Mouse (Mus musculus) urinary bladder, adult 2 months (tissue): ENCODE measurements at regions not wholly inside any gene's neighbourhood (a gene's known extent, or its start where the extent isn't known, plus 50 kb on each side); places are given as distances from the start of the nearest gene placed in this dataset.

ENCODE experiments used
- DNase-seq: peaks from one replicate; pipeline ENCODE4 v3.0.0; 2022; ENCODE audit warnings: low spot score

DNA sequence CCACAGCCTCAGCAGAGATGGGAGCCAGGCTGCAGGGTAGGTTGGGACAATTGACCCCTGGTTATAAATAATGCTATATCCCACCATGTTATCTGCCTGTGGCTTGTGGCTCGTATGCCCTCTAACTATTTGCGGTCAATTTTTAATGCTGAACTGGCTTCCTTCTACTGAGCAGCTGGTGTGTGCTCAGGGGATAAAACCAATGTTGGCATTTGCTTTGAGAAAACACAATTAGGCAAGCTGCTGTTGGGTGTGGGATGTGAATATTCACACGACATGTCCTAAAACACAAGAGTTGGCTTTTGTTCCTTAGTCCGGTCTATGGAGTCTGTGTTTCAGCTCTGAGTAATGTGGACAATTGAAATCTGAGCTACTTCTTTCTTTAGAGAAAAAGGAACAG is 123.6 kb upstream of the Npvf start:
- DNase-seq, result no peak

DNA sequence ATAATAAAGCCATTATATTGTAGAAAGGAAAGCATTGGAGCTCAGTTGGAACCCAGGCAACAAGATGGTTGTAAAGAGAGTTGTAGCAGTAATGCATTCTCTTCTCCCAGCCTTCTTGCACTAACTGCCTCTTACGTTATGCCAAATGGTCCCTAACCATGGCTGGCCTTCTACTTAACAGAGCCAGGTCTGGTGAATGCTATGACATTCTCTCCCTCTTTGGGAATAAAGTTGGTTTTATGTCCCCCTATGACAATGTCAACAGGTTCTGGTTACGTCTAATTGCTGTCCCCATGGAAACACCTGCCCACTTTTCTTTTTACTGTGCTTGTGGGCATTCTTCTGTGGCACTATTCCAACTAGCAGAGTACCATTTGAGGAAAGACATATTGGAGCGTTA is 126.4 kb upstream of the Npvf start:
- no peak for DNase-seq

DNA sequence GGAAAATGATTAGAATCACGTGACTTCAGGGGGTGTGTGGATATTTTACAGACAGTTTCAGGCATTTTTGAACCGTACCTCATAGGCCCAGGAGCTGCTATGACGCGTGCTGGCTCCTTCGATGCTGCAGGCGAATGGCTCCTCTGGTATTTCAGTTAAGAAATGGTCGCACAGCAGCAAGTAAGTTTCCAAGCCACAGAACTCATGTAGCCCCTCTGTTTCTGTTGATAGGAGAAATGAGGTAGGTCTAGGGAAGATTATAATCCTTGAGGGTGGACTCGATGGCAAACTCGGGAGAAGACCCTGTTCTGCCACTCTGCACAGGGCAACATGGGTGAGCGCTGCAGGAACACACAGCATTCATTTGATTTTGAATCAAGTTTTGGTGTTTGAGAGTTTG is 127.0 kb upstream of the Npvf start:
- DNase-seq, result no peak

DNA sequence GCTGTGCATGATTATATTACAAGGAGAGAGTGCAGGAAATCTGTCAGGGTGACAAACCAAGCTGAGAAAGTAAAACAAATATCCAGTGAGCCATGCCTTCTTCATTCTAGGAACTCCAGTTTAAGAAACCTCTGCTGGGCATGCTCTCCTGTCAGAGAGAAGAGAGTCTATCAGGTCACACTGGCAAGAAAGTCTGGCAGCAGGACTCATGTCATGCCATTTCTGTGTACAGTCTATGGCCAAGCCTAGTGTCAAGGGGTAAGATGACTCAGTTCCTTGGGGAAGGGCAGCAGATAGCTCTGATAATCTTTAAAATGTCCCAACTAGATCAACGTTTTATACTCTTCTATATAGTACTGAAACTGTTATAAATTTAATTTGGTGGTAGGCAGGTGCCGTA is 128.0 kb upstream of the Npvf start:
- DNase-seq, result no peak

DNA sequence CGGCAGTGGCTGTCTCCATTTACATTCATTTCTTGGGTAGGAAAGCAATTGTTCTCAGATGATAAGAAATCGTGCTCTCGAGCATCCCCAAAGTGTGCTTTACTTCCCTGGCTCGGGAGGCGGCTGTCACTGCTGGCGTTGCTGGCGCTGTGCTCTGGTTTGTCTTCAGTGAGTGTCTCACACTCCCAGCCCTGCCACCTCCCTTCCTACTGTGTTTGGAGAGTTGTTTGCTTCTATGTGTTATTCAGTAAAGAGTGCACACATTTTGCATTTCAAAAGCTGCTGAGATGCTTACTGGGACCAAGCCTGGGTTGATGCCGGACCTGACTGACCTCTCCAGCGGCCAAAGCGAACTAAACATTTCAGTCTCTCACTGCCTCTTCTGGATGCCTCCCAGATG is 129.3 kb upstream of the Npvf start:
- no peak for DNase-seq

DNA sequence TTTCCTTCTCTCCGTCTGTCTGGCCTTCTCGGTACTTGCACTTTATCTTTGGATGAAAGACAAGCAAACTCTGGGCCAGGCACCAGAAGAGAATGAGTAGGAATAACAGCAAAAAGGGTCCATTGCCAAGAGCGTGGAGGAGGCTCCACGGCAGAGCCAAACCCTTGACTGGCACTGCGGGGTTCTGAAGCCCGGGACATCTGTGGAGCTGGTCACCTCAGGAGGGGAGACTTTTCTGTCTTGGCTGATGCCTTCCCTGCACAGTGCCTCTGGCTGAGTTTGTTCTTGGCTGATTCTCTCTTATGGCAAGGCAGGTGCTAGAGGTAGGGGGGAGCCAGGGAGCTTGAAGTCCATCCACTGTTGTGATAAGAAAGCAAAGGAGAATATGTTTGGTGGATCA is 130.1 kb upstream of the Npvf start:
- no peak for DNase-seq

DNA sequence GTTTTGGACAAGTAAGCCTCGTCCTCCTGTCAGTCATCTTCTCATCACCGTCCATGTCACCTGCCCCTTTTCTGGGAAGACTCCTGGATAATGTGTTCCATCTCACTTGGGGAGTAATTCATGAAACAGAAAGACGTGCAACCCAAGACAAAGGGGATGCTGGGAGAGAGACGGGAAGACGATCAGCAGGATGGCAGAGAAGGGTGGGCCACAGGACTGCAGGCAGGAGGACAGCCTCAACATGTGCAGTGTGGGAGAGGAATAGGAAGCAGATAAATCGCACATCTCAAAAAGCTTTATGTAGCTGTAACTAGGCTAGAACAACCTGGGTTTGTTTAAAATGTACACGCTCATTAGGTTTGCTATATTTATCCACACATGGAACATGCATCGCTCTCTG is 133.4 kb upstream of the Npvf start:
- no peak for DNase-seq

DNA sequence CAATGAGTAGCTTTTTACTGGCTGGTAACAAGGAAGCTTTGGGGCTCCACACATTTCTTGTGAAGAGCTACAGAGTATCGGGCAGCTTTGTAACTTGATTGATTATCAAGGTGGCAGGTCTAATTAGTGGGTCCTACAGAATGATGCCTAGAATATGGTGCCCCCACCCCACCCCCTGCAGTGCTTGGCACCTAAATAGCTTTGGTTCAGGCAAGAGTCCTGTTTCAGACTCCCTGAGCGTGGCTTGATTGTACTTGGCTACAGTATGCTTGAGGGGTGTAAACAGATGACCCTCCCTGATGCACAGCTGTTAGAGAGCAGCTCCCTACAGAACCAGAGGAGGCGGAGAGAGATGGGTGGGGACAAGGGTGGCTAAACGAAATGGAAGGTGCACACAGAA is 145.7 kb upstream of the Npvf start:
- no peak for DNase-seq

DNA sequence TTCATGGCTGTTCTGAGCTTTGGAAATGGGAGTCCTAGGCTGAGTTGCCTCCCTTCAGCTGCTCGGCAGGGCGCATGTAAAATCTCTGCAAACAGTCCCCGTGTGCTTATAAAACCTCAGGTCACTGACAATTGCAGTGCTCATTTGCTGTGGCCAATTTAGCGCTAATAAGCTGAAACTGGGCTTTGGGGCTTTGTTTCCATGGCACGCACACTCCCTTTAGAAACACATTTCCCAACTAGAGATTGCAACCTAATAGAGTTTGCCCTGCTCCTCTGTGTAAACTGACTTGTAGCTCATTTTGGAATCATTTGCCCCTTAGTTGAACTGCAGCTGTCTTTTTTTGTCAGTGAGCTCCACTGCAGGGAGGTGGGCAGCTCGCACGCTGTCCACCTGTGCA is 148.7 kb upstream of the Npvf start:
- no peak for DNase-seq

DNA sequence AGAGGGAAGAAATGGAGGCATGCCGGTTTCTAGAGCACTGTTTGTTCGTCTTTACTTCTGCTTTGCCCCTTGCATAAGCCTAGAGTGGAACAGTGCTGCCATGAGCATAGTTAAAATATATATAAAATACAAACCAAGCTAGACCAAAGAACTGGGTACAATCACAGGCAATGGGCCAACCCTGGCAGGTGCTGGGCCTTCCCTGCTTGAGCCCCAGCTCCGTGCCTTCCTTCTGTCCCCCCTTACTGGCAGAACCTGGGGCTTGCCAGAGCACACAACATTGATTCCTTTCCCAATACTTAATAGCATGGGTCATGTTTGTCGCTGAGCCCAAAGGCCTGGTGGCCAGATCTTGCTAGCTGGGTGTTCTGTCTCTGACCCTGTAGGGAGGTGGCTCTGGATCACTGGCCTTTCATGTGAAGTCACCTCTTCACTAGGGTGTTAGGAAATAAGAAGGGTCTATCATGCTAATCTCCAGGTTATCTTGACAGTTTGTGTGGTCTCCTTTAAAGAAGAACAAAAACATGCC is 150.3 kb upstream of the Npvf start:
- DNase-seq, result no peak

DNA sequence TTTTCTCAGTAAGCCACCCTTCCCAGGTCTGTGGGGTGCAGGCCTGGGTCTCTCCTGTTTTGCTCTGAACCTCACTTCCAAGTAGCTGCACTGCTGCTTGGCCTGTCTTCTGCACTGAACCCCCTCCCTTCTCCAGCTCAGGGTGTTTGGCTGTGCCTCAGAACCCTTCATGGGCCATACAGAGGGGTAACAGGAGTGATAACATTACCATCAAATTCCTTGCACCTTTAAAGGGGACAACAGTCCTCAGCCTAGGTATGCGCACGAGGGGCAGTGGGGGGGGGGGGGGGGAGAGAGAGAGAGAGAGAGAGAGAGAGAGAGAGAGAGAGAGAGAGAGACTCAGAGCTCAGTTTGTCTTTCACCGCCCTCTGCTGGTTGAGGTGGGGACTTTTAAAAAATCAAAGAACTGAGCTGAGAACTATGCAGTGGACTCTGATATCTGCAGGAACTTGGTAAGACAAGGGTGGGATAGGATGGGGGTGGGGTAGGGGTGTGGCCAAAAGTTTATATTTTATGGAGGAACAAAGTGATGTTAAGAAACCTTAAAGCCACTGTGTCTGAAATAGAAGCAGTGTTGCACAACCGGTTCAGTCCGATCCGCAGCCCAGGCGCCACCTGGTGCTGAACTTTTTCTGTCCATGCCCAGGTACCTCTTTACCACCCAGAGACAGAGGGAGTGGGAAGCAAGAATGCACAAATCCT is 152.3 kb upstream of the Npvf start:
- no peak for DNase-seq

DNA sequence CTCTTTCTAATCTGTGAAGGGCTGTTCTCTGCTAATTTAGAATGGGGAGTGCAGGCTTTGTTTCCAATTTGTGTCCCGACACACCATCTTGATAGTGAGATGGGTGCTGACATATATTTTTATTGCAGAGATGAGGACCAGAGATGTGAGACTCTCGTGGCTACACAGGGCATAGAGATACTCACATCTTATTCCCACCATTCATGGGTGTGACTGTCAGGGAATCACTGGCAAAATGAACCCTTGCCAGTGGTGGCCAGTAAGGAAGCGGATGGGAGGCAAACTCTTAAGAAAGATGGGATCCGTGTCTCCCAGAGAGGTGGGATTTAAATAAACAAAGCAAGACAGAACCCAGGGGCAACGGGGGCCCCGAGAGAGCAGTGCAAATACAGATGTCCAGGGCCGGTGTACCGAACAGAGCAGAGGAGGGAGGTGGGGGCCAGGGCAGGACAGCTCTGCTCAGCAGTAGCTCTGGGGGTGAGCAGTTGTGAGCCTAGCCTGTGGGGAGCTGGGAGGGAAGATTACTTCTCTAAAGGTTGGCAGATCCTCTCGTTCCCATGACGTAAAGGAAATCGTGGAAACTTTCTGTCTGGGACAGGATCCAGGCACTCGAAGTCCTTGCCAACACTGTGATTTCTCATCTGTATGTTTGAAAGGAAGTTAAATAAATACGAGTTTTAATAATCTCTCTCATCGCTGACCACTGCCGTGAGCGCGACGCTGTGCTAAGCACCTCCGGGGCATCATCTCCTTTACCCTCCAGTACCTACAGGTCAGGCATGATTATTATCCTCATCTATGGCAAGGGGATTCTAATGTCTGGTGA is 153.2 kb upstream of the Npvf start:
- DNase-seq, result no peak

DNA sequence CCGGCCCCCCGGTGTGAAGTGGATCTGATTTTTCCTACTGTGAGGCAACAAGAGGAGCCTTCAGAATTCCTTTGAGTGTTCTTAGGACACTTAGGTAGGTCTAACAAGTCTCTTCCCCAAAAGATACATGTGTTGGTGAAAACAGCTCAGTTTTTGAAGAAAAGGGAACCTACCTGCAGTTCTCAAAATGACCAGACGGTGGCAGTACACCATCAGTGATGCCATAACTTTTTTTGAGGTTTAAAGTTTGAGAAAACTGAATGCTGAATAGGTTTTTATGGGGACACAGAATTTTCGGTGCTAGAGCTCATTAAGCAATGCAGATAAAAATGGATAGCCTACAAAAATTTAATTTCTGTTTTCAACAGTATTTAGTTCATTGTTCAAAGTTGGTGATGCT is 153.9 kb upstream of the Npvf start:
- DNase-seq, result no peak

DNA sequence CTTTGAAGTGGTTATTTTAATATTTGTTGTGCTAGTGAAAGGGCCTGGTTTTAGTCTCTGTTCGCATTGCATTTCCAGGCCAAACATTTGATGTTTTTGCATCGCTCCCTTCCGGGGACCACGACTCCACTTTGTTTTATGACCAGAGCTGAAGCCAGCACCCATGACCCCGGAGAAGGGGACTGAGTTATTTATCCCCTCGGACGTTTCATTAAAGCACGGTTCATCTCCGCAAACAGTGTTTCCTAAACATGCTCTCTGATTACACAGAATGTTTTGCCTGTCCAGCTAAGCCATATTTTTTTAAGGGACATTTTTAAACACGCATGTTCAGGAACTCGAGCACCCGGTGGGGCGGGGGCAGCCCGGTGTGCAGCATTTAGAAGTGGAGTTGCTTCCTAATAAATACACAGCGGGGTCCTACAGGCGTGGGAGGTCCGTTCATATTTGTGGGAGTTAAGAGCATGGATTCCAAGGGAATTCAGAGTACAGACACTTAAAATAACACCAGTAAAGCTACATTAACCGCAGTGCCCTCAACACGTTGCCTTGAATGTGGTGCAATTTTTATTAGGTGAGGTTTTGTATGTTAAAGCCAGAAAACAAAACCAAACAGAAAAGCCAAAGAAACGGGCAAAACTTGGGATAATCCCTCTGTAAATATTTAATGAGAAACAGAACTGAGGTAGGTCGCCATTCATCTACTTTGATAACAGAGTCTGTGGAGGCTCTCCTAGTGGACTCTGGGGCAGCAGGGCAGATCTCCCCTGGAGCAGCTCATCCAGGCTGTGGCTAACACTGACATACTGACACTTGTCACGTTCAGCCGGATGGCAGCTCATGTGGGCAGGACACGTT is 154.8 kb upstream of the Npvf start:
- no peak for DNase-seq

DNA sequence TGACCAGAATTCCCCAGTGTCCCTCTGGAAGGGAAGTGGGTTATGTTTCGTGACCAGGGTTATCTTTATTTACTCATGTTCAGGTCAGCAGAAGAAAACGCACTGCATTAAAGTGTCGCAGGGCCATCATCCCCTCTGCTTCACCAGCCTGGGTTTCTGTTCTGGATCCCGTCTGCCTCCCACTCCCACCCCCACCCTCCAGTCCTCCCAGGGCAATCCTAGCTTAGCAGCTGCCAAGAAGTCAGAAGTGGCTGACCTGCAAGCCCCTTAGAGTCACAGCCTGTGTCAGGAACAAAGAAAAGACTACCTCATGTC is 155.4 kb upstream of the Npvf start:
- DNase-seq, result no peak

DNA sequence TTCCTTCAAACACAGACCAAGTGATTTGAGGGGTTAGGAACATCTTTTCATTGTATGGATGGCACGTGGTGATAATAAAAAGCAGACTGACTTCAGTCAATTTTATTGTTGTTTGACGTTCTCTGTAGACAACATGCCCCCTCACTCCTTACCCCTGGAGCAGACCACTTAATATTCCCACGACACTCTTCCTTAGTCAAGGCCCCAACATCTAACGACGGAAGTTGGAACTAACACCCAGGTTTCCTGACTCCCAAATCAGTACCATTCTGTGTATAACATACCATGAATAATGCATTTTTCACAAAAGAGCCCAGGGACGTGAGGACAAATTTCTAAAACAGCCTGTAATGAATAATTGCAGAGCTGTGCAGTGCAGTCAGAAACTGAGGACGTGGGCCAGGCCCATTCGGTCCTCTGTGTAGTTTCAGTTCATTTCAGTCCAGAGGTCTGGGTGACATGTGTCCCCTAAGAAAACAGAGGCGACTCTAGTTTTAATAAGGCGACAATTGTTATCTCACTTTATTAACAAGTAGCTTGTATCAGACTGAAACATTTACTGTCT is 160.8 kb upstream of the Npvf start:
- no peak for DNase-seq

DNA sequence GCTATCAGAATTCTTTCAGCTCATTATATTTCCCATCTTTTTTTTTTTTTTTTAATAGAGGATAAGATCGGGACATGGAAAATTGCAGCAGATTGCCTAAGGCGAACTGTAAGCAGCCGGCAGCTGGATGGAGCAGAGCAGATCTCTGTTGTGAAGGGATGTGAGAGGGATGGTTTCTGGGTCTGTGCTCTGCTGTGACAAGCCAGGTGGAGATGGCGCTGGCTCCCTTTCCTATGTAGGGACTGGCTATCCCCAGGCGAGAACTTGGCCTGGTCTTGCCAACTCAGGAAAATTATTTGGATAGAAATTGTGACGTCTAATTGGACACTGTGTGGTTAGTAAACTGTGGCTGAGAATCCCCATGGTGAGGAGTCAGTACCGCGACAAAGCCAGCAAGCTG is 161.3 kb upstream of the Npvf start:
- no peak for DNase-seq

DNA sequence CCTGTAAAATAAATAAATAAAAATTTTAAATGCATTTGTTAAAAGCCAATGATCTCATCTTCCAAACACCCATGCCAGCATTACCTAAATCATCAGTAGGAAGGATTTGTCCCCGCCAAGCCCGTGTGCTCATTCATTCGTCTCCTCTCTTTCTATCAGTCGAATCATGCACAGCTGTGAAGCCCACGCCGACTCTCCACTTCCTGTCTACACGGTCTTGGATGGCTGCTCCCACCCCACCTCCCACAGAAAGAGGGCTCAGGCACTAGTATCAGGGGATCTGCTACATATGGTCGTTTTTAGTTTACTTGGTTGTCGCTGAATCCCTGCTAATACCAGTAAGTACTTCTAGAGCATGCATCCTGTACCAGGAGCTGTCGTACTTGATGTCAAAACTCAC is 163.2 kb upstream of the Npvf start:
- DNase-seq, result no peak

DNA sequence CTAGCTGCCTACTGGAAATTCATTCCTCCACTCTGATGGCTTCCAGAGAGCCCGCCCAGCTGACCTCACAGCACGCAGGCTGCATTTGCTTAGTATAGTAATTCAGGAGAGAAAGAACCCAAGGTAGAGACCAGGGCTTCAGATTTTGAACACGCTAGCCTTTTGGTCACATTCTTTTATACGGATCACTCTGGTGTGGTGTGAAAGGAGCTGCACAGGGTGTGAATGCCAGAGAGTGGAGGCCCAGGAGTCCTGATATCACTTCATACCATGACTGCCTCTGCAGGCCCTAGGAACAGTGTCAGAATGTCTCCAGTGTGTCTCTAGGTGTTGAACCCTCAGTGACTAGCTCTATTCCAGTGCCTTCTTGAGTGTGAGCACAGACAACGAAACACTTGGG is 164.2 kb upstream of the Npvf start:
- no peak for DNase-seq

DNA sequence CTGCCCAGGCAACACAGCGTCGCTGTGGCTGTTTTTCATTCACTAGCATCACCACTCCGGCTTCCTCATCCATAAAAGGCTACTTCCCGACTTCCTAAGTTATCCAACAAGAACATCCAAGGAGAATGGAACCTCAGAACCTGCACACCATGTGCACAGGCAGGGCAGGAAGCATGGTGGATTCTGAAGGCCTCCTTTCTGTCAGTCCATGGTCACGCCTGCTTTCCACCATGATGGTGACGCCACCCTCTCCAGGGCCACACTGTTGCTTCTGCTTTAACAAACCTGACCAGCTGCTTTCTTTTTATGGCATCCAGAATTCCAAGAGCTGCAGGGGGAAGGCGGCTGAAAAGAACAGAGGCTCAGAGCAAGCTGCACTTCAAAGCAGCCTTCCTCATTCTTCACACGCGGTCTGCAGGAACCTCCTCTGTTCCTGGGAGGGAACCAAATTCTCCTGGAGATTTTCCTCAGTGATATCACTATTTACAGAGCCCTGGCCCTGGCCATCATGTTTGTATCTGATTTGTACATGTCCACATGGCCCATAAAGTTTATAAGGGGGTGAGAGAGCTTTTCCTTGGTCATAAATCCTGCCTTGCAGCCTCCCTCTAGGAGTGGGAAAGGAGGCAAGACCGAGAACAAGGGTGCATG is 164.8 kb upstream of the Npvf start:
- no peak for DNase-seq

DNA sequence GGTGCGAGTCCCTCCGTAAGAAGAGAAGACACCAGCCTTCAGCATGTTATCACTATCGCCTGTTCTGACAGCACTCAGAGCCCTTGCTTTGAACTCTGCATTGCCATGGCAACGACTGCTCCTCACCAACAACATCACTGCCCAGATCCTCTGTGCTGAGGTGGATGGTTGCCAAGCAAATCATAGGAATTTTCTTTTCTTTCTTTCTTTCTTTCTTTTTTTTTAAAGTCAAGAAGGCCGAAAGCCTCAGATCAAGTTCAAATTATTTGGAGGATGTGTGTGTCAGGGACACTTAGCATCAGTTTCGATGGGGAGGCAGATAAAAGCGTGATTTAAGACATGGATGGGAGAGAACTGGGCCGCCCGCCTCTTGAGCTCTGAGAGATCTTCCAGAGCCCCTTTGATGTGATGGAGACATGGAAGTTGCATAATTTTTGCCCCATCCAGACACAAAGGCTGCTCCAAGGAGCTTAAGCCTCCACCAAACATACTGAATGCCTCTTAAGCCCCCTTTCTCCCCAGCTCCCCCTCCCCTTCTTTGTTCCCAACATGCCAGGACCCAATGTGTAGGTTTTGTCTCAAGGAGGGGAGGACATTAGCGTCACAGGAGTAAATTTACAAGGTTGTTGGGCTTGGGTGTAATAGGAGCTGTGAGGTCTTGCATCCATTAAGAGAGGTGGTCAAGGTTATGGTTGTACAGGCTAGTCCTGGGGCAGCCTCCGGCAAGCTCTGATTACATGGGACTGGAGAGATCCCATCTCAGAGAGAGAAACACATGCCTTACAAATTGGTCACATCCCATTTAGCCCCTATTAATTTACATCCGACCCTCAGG is 167.4 kb upstream of the Npvf start:
- no peak for DNase-seq
